Mouse (Mus musculus) left cerebral cortex, adult 8-10 months (tissue): ENCODE results near the gene Tmem95. TPM values are rescaled to one million over a fixed set of nuclear protein-coding genes. Genes with fewer than 3 reads are reported as not detected.
"Not testable (repeated sequence)": the region's sequence is repeated elsewhere in the genome, so short reads cannot be mapped to it uniquely, and the experiment has no call there.

ENCODE experiments used
- DNase-seq, 2 experiments: peaks; one replicate each; pipeline ENCODE4 v3.0.0; 2022; ENCODE audit warnings: low spot score in 2 of 2
- total RNA-seq, 4 experiments: library from RNA; stranded (reverse); gene quantifications; 2 replicates each; pipeline ENCODE4 v1.2.4; 2022

The Tmem95 gene
- not detected for total RNA-seq

DNA sequence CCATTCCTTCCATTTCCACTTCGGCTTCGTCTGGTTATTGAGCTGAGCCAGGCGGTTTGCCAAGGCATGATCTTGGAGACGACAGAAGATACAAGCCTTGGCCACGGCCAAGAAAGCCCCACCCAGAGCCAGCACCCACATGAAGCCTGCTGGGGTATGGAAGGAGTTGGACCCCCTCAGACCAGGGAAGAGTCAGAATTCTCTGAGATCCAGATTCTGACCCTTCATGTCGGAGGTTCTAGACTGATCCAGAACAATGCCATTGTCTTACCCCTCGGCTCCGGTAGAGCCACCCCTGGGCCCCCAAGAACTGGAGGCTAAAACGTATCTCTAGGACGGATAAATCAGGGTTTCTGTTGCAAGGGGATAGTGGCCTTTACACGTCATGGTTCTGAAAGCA, at the start of gene Tmem95:
Tmem95 (minus strand) TSS at position 141 of the 400 bp plus-strand sequence.
- DNase-seq: no peak

DNA sequence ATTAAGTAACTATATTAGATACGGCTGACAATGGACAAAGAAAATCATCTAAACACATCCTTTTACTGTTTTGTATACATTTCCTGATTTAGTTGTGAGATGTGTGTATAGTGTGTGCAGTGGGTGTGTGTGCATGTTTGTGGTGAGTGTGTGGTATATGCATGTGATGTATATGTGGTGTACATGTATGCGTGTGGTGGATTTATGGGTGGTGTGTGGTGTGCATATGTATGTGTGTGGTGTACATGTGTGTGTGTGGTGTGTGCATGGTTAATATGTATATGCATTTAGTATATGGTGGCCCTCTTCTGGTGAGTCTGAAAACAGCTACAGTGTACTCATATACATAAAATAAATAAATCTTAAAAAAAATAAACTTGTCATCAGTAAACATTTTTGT, 49.7 kb upstream of the Tmem95 start:
- no peak for DNase-seq

DNA sequence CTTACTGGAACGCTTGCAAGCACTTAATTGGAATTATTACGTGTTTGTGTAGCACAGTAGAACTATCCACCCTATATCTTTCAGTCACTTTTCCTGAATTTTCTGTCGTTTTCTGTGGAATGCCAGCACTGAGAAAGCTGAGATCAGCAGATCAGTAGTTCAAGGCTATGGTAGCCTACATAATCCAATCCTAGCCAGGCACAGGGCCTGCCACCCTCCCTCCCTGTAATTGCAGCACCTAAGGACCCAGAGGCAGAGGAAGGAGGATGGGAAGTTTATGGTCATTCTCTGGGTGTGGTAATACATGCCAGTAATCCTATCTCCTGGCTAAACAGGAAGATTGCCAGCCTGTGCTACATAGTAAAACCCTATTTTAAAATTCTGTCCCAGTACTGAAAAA, 45.0 kb upstream of the Tmem95 start:
- DNase-seq: no peak

DNA sequence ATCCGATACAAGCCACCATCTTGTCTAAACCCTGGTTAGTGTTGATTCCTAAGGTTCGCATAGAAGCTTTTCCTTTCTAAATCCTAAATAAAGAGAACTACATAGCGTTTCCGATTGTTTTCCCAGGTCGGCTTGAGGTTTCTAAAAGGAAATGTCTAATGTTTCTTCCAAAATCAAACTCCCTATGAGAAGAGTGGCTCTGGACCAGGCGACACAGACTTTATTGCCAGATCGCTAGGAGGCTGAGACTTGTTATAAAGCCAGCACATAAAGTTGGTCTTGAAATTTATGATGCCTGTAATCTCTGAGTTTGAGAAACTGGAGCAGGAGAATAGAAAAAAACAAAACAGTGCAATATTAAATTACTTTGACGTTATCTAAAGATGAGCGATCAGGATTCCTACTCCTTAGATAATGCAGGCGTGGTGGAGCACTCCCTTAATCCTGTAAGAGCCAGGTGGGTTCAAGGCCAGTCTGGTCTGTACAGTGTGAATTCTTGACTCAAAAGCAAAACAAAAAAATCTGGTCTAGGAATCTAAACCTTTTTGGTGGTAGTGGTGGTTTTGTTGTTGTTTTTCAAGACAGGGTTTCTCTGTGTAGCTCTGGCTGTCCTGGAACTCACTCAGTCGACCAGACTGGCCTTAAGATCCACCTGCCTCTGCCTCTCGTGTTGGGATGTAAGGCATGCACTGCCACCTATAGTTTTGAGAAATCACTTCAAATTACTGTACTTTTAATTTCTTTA, 44.4 kb upstream of the Tmem95 start:
- DNase-seq: no peak

DNA sequence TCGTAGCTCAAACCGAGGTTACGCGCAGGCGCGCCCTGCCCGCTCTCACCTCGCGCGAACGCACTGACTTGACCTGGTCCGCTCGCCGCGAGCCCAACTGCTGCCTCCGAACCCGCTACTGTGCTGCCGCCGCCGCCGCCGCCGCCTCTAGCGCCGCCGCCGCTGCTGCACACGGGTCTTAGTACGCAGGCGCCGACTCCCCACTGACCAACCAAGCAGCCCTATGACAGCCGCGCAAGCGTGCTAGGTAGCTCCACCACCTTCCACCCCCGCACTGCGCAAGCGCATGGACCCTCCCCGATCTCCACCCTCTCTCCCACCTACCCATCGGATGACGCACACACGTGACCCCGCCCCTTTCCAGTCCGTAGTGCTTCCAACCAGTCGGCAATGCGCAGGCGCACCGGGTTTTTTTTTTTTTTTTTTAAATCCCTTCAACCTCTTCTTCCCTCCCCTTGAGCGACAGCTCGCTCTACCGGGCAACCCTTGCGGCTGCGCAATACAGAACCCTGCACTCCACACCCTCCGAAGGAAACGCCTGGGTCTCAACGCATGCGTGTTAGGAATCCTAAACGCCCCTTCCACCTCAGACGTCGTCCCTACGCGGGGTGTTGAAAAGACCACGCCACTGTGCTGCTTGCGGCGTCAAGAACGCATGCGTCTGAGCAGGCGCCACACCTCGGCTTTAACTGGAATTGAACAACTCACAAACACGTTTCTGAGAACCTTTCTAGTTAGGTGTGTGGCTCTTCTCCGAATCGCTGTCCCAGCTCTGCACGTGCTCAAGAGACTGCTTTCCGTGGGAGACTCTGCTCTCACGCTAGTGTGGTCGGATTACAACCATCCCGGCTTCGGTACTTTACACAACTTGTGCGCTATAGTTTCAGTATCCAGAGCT, 43.5 kb upstream of the Tmem95 start, which contains the start of gene Eif5a:
Eif5a (minus strand) TSS at position 845 of the 898 bp plus-strand sequence.
- DNase-seq: peak; percentile 99 to 100

DNA sequence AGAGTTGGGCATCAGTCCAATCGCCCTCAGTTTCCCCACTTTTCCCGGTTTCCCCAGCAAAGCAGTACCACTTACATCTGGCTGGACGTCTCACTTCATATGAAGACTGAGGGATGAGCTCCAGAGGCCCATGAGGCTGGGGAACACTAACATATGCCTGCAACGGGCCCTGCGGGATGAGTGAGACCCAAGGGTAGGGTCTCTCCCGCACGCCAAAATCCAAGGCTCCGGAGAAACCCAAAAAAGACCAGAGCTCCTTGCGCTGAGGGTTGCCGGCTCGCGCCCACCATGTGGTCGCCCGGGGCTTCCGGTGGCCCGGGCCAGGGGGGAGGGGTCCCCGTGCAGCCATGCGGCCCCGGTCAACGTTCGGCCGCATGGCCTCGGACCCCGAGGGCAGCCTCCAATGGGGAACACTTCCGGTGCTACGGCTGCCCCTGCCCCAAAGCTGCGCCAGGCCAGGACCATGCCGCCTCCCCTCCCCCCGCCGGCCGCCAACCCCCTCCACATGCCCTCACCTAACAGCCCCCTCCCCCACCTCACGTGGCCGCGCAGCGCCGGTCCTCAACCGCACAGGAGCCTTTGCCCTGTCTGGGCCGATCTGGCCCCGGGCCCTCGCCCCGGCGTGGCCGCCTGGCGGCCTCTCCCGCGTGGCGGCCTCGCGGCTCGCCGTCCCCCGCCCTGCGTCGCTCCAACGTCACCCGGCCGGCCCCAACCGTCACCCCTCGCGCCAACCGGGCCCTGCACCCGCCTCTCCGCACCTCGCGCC, 42.6 kb upstream of the Tmem95 start:
- DNase-seq: peak in 1 of 2 experiments; percentile 44

DNA sequence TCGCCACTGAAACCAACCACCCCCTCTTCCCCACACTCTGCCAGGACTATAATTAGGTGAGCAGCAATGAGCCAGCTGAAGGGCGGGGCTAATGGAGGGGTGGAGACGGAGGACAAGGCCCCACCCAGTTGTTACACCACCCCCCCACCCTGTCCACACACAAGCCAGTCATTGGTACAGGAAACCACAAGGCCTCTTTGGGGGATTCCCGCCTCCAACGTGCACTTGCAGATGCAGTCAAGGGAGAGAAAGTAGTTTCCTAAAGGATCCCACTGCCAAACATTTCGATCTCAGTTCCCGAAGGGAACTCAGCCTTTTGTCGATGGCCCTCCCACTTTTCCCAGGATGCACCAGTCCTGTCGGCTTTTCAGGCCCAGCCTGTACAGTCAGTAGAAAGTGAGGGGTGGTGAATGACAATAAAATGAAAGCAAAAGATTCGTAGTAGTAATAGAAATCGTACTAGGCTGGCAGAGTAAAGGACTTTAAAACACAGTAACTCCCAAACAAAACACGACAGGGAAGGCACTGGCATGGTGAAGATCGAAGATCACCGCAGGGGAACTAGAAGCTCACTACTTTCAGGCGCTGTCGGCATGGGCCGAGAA, 41.9 kb upstream of the Tmem95 start:
- DNase-seq: no peak

DNA sequence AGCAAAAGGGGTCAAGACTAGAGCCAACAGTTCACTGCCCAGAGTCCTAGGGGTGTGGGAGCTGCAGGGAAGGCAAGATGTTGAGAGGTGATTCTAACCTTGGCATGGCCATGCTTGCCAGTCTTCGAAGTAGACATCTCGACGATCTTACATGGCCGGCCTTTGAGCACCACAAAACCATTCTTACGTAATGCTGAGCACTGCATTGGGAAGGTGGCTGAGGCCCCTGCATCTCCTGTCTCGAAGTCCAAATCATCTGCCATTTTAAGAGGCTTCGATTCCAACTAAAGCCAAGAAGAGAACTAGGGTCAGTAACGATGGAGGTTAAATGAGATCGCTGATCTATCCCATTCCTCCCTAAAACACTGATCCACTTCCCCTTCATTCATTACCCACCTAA, 41.2 kb upstream of the Tmem95 start:
- DNase-seq: no peak

DNA sequence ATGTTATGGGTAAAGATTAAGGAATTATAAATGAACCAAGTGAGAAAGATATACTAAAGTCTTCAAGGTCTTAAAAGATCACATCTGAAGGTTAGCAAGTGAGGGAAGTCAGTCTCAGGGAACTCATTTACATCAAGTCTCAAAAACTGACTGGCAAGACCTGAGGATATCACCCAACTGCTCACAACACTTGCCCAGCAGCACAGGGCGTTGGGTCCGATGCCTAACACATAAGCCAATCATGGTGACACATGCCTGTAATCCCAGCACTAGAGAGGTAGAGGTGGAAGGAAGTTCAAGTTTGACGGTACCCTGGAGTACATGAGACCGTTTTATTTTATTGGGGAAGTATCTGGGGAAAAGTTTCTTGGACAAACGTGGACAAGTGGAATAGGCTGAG, 40.3 kb upstream of the Tmem95 start:
- DNase-seq: no peak

DNA sequence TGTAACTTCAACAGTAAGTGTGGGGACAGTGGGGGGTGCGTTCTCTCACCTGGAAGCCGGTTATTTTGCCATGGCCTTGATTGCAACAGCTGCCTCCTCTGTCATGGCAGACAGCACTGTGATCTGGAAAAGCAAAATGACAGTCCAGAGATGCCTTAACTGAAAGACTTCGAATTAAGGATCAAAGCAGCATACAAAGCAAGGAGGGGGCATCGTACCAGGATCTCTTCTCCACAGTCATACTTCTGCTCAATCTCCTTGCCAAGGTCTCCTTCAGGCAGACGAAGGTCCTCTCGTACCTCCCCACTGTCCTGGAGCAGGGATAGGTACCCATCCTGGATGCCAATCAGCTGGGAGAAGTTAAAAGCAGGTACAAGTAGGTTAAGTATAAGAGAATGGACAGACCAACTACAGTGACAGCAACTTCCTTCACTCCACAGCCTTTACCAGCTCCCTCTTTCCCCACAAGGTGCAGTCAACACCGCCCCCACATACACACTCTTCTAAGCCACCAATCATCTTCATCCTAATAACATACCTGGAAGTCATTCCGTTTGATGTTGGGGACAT, 39.6 kb upstream of the Tmem95 start:
- DNase-seq: no peak

DNA sequence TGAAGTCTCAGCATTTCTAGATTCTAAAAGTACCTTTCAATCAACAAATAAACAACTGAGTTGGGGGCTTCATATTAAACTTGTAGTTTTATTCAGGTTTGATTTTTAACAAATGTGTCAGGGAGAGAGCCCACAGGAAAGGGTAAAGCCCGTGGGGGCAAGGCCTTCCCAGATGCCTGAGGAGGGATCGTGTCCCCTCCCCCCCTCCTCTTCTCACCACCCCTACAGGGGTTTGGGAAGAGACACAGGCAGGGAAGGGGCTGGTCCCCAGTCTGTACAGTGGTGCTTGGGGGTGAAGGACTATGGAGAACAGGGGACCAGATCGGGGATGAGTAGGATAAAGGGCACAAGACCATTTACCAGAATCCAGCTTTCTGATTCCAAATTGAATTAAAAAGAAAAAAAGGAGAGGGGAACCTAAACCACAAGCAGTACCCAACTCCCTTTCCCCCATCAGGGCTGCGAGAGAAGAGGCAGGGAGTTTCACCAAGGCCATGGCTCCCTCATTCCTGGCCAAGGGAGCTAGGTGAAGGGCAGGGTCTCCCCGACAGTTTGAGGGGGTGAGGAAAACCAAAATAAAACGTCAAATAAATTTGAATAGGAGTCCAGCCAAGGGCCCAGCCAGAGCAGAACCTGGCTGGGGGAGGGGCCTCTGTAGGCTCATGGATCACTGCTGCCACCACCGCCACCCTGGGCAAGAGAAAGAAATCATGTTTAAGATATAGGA, 39.0 kb upstream of the Tmem95 start:
- DNase-seq: not testable (repeated sequence)

DNA sequence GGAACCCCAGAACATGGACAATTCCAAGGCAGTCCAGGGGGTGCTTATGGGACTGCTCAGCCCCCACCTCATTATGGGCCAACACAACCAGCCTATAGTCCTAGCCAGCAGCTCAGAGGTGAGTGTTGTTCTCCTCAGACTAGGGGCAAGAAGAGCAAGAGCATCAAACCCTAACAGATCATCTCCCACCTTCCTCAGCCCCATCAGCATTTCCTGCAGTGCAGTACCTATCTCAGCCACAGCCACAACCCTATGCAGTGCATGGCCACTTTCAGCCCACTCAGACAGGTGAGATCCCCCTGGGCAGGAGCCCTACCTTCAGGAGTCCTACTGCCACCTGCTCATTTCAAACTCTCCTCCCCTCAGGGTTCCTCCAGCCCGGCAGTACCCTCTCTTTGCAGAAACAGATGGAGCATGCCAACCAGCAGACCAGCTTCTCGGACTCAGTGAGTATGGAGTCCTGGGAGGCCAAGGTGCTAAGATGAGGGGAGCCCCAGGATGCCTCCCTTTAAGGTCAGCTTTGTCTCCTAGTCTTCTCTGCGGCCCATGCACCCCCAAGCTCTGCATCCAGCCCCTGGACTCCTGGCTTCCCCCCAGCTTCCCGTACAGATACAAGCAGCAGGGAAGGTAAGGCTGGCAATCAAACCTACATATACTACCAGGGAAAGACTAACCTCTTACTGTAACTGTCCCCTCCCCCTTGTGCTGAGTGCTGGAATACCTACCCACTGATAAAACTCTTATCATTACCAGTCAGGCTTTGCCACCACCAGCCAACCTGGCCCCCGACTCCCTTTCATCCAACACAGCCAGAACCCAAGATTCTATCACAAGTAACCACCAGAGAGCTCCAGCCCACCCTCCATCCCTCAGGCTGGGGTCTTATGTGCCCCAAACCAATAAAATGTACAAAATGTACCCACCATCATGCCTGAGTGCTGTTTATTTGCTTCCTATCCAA, 38.1 kb upstream of the Tmem95 start:
- DNase-seq: no peak

DNA sequence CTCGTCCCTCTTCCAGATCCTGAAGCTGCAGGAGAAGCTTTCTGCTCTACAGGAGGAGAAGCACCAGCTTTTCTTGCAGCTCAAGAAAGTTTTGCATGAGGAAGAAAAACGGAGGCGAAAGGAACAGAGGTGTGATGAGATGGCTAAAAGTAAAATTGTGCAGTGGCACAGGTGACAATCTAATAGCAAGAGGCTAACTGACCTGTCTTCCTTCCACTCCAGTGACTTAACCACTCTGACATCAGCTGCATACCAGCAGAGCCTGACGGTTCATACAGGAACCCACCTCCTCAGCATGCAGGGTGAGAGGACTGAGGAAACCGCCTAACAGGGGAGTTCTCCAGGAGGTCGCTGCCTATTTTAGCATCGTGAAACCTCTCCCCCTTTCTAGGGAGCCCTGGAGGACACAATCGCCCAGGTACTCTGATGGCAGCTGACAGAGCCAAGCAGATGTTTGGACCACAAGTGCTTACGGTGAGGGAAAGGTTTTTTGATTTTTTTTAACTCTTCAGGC, 37.2 kb upstream of the Tmem95 start:
- no peak for DNase-seq

DNA sequence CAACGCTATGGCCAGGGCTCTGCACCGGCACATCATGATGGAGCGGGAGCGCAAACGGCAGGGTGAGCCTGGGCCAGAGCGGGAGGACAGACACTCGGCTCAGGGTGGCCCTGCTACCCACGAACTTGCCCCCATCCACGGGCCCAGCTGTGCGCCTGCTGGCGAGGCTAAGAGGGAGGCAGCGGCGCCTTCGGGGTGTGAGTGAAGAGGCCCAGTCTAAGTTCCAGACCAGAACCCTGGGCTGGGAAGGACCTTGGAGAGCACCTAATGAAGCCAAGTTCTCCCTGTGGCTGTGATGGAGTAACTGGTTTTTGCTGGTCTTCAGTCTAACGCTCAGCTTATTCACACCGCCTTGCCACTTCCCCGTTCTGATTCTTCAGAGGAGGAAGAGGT, 36.5 kb upstream of the Tmem95 start:
- DNase-seq: no peak

DNA sequence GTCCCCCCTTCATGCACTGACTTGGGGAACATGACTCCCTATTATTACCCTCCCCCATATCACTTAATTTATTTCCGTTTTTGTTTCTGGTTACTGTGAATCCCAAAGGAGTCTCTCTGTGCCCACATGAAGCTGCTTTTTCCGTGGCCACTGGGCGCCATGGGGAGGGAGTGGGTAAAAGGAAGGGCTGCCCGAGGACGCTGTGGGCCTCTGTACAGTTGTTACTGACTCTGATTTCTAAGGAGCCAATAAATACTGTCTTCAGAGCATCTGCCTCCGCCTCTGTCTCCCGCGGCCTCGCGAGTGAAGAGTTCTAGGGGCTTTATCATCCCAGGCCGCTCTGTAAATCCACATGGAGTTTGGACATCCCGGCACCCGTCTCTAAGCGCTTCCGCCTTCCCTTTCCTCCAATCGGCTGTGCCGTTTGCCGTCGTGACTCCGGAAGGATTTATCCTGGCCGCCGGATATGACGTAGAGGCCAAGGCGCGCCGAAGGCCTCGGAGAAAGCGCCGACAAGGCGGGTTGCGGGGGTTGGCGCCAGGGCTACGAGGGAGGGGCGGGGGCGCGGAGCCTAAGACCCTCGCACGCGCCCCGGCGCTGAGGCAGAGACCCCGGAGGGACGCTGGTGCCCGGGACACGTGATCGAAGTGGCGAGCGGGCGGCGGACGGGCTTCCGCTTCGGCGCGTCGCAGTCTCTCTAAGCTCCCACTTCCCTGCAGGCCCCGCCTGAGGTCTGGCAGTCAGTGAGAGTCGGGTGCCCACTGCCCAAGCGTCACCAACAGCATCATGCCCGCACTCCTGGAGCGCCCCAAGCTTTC, 35.9 kb upstream of the Tmem95 start, which contains the start of gene Gps2:
Gps2 (plus strand) TSS at position 335 of the 818 bp plus-strand sequence.
- peak; percentile 90 for DNase-seq

DNA sequence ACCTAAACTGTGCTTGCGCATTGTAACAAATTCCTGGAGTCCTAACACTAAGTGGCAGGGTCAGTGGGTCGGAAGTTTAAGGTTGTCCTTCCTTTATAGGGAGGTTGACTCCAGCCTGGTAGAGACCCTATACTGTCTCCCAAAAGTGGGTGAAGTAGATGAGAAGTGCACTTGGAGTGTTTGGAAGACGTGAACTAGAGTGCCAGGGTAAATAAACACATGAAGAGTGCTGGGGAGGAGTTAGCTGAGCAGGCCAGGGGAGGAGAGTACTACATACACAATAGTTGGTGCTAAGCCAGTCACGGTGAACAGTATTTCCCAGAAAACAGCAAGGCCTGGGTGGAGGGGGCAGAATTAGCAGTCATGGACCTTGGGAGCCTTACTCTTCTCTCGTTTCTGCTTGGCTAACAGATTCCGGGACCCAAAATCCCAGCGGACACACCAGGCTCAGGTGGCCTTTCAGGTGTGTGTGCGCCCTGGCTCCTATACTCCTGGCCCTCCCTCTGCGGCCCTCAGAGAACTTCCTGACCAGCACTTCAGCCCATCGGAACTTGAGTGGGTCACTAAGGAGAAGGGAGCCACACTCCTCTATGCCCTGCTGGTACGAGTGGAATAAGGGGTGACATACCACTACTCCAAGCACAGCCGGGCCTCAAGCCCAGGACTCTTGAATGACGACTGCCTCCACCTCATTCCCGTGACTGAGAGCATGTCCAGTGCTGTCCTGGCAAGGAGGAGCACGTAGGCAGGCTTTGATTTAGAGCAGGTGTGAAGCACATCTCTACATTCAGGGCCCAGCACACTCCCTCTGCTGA, 35.1 kb upstream of the Tmem95 start:
- no peak for DNase-seq

DNA sequence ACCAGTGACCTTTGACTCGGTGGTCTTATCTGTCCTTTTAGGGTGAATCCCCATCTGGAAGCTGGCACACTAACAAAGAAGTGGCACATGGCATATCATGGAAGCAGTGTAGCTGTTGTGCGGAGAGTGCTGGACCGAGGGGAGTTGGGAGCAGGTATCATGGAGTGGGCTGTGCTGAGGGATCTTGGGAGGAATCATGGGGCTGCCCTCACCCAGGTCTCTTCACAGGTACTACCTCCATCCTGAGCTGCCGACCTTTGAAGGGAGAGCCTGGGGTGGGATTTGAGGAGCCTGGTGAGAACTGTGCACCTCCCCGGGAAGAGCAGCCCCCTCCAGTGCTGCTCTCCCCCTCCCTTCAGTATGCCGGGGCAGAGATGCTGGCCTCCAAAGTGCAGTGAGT, 33.9 kb upstream of the Tmem95 start:
- DNase-seq: no peak
